Mouse (Mus musculus) heart, adult 2 months (tissue): ENCODE measurements around the gene Gabarap.

ENCODE experiments used
- EP300 ChIP-seq: fragments of 200-500 bp; IDR thresholded peaks from 2 replicates; pipeline ENCODE4 v1.6.1; 2011; ENCODE audit warnings: low read depth, low read length, control low read depth; ENCODE audit not compliant: insufficient read depth
- POLR2A ChIP-seq: fragments of 200-500 bp; IDR thresholded peaks from 2 replicates; pipeline ENCODE4 v1.6.1; 2011; ENCODE audit warnings: mild to moderate bottlenecking, low read depth, low read length, control low read depth; ENCODE audit not compliant: insufficient read depth

DNA sequence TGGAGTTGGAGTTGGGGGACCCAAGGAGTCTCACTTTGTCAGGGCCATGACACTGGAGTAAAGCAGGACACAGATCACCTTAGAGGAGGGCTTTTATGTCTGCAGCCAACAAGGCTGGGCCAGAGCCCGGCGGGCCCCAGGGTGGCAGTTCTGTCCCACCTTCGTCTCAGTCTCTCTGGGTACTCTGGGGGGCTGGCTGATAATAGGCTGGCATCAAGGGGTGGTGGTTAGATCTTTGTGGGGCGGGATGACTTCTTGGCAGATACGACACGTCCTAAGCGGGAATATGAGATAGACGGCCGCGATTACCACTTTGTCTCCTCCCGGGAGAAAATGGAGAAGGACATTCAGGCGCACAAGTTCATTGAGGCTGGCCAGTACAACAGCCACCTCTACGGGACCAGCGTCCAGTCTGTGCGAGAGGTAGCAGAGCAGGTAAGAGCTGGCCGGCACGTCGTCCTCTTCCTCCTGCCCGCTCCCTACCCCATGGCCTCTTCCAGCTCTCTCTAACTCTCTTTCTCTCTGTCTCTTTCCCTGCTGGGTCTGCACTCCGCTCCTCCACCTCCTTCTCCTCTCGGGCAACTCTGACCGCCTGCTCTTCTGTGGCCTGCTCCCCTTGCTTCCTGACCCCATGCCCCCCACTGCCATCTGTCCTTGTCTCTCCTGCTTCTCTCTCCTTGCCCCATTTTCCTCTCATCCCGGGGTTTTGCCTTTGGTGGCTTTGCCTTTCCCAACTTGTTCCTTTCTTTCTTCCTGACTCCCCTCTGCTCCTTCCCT lies 51.6 kb downstream of the Gabarap start:
- TF ChIP-seq POLR2A (no peak), EP300 (no peak)
